Mouse (Mus musculus): ENCODE results near the gene Plch2.

DNA sequence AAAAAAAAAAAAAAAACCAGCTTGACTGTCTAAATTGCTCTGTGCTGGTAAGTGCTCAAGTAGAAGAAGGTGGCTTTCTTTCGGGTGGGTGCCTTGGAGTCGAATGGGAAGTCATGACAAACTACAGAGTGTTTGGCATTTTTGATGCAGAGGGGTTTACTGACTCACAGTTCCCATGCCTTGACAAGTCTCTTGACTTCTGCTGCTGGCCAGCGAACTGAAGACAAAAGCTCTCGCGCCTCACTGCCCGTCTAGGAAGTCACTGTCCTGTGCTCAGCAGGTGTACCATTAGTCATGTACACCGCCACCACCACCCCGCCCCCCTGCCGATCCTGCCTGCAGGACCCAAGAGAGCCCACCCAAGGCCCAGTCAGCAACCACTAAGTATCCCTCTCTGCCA is 100.0 kb downstream of the Plch2 start:
- TF ChIP-seq POLR2A (IDR thresholded peaks at IDR 0.05; ENCODE audit: low read depth, low read length) (no peak), CTCF (IDR thresholded peaks at IDR 0.05; ENCODE audit: extremely low read depth, insufficient read length, insufficient replicate concordance, low read depth, low read length) (no peak)
